Mouse (Mus musculus) C2C12 (cell line): Measurements from ENCODE around the gene Sh3glb2.

Source experiments
- CTCF ChIP-seq: IDR thresholded peaks from one replicate; pipeline ENCODE4 v1.5.1; 2011; ENCODE audit not compliant: control insufficient read depth, insufficient read depth, insufficient read length
- MAX ChIP-seq: IDR thresholded peaks from one replicate; pipeline ENCODE4 v1.6.1; 2011; ENCODE audit warnings: mild to moderate bottlenecking, control low read depth
- USF1 ChIP-seq: IDR thresholded peaks from one replicate; pipeline ENCODE4 v1.6.1; 2011; ENCODE audit warnings: low read depth, mild to moderate bottlenecking, control low read depth, moderate library complexity

DNA sequence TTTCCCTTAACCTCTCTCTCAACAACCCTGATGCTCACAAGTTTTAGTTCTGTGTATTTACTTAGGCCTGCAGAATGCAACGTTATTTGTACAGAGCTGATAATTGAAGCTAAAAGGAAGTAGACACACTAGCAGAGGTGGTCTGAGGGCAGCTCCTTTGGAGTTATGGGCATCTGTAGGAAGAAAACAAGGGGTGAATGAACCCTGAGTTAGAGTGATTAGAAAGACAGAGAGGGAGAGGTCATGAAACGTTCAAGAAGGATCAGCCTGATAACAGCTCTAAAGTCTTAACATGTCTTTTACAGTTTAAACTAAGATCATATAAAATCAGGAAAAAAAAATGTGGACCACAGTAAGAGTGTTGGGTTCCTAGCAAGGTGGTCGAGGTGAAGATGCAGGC is 49.8 kb downstream of the Sh3glb2 start:
- TF ChIP-seq CTCF (no peak), USF1 (no peak), MAX (no peak)
